Mouse (Mus musculus) midbrain, postnatal 0 days (tissue): Measurements from ENCODE around the gene Phlpp2. TPM values are rescaled to one million over a fixed set of nuclear protein-coding genes. Genes with fewer than 3 reads are reported as not detected.
A peak's percentile ranks its signal among the peaks of the same experiment; 100 is the strongest.

Source experiments
- ATAC-seq: fragments of 200-750 bp; cut with Nextera tagmentation; 2 replicates; pipeline ENCODE4 v1.8.0; 2017; ENCODE audit warnings: moderate number of reproducible peaks, mild to moderate bottlenecking, moderate TSS enrichment, moderate library complexity; ENCODE audit not compliant: low FRiP score
- DNase-seq: peaks from one replicate; pipeline ENCODE4 v3.0.0-alpha.2; 2015; ENCODE audit warnings: low spot score
- H3K27ac ChIP-seq: fragments of 300-500 bp; sonication (generic); 2 replicates; pipeline ENCODE4 v1.5.1; 2014; ENCODE audit warnings: low read depth, mild to moderate bottlenecking, low read length, mixed read lengths
- H3K27me3 ChIP-seq: fragments of 300-500 bp; sonication (generic); 2 replicates; pipeline ENCODE4 v1.6.1; 2014; ENCODE audit warnings: low read length, control low read depth, mixed read lengths; ENCODE audit not compliant: insufficient read depth
- H3K36me3 ChIP-seq: fragments of 300-500 bp; sonication (generic); 2 replicates; pipeline ENCODE4 v1.6.1; 2014; ENCODE audit warnings: low read length, control low read depth, mixed read lengths; ENCODE audit not compliant: insufficient read depth
- H3K4me1 ChIP-seq: fragments of 300-500 bp; sonication (generic); 2 replicates; pipeline ENCODE4 v1.6.1; 2014; ENCODE audit warnings: mild to moderate bottlenecking, control low read depth, antibody characterized with exemption, low read length, mixed read lengths; ENCODE audit not compliant: insufficient read depth
- H3K4me2 ChIP-seq: fragments of 300-500 bp; sonication (generic); 2 replicates; pipeline ENCODE4 v1.6.1; 2014; ENCODE audit warnings: low read depth, mild to moderate bottlenecking, low read length, mixed read lengths; ENCODE audit not compliant: poor library complexity, severe bottlenecking
- H3K4me3 ChIP-seq: fragments of 300-500 bp; sonication (generic); 2 replicates; pipeline ENCODE4 v1.5.1; 2014; ENCODE audit warnings: low read depth, mild to moderate bottlenecking, low read length, moderate library complexity
- H3K9ac ChIP-seq: fragments of 300-500 bp; sonication (generic); replicated peaks from 2 replicates; pipeline ENCODE4 v1.6.1; 2014; ENCODE audit warnings: mild to moderate bottlenecking, low read length, moderate library complexity, mixed read lengths; ENCODE audit not compliant: poor library complexity, severe bottlenecking
- H3K9me3 ChIP-seq: fragments of 300-500 bp; sonication (generic); 2 replicates; pipeline ENCODE4 v1.6.1; 2016; ENCODE audit warnings: low read length, control low read depth
- CTCF ChIP-seq: IDR thresholded peaks from 2 replicates; pipeline ENCODE4 v1.5.1; 2016; ENCODE audit warnings: antibody characterized with exemption, mild to moderate bottlenecking
- WGBS: fragments of 180-500 bp; shearing (Covaris S2); extraction: QIAGEN DNeasy Blood & Tissue Kit; methylation state at CpG from one replicate; pipeline ENCODE4 v1.1.7; 2014; 5-methylcytosine and 5-hydroxymethylcytosine counted together
- polyA plus RNA-seq: library from polyadenylated mRNA; unstranded; fragments of >200 nt; fragmentation: Nextera tagmentation; extraction: Ambion mirVana; gene quantifications from 2 replicates; pipeline ENCODE4 v1.2.1, GENCODE M21; 2015
- total RNA-seq: library from RNA; depleted of rRNA; stranded (reverse); fragments of >200 nt; gene quantifications from 2 replicates; pipeline ENCODE4 v1.2.3, GENCODE M21; 2014

Phlpp2 gene
- total and polyA plus RNA-seq, 2 experiments from 2014 or later: 4.7 to 11.6 TPM

DNA sequence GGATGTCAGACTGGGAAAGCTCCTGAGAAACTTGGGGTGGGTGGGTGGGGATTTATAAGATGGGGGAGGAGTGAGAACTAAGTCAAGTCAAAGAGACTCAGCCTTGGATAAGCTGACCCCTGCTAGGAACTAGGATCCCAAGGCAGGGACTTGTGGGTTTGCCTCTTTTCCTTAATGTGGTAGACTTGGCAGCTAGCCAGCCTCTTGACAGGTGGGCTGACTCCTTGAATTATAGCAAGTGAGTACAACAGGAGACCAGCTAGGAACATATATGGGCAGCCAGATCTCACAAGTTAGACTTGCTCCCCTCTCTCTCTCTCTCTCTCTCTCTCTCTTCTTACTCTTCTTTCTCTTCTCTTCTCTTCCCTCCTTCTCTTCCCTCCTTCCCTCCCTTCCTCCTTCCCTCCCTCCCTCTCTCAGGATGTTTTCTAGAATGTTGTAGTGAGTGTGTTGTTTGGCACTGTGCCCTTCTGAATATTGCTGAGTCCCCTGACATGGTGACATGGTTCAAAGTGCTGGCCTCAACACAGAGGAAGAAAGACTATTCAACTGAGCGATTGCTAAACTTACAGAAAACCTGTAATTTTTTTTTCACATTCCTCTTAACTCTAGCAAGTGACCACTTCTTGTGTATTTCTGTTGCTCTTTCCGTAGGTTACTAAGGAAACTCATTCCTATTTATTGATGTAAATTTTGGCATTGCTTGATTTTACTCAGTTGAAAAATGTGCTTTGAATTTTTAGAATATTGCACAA, 73.4 kb downstream of the Phlpp2 start:
- Histone ChIP-seq H3K4me1 (no peaks in the 10 kb centered on the region), H3K9me3 (no peaks in the 10 kb centered on the region), H3K9ac (no peak overlapping the region), H3K4me2 (no peak overlapping the region), H3K27me3 (no peaks in the 10 kb centered on the region), H3K4me3 (no peak overlapping the region), H3K27ac (no peak overlapping the region), H3K36me3 (peaks cover 41% of the 10 kb centered on the region)
- no peak for TF ChIP-seq CTCF
- ATAC-seq (no peak), DNase-seq (no peak)
- WGBS: 75% methylated on average over 2 of the region's 2 CpGs

- TF ChIP-seq CTCF: no peak
- no peak for ATAC-seq
- peaks cover 21% of the 10 kb centered on the region for H3K36me3 ChIP-seq
- no peaks in the 10 kb centered on the region for H3K27me3 ChIP-seq
- 57% methylated on average over 9 of the region's 9 CpGs for whole genome bisulfite sequencing
- H3K4me3 ChIP-seq: no peak overlapping the region
- H3K4me2 ChIP-seq: no peak overlapping the region
- no peaks in the 10 kb centered on the region for H3K4me1 ChIP-seq
- no peak overlapping the region for H3K27ac ChIP-seq
- H3K9ac ChIP-seq: no peak overlapping the region
- no peaks in the 10 kb centered on the region for H3K9me3 ChIP-seq
- DNase-seq: peak; percentile 33
These were observed 76.9 kb downstream of the Phlpp2 start for GRCm38 (mm10) chr8:109945153-109945632.

DNA sequence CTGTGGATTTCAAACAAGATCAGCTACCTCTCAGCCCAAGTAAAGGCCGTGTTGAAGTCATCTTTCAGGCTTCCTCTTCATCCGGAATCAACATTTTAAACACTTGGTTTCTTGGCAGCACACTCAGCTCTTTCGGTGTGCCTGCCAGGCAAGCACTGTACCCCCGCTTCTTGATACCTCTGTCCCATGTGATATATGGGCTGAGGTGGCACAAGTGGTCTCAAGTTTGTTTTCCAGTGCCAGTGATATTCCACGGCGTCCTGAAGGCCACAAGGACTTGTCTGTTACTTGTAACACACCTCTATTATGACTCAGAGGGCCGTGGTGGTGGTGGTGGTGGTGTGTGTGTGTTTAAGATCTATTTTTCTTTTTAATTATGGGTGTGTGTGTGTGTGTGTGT, 77.4 kb downstream of the Phlpp2 start:
- Histone ChIP-seq H3K27me3 (no peaks in the 10 kb centered on the region), H3K4me2 (no peak overlapping the region), H3K4me1 (no peaks in the 10 kb centered on the region), H3K9ac (no peak overlapping the region), H3K4me3 (no peak overlapping the region), H3K36me3 (peaks cover 16% of the 10 kb centered on the region), H3K27ac (no peak overlapping the region), H3K9me3 (no peaks in the 10 kb centered on the region)
- ATAC-seq (no peak), DNase-seq (no peak)
- TF ChIP-seq CTCF: no peak
- 87% methylated on average over 7 of the region's 7 CpGs for WGBS

DNA sequence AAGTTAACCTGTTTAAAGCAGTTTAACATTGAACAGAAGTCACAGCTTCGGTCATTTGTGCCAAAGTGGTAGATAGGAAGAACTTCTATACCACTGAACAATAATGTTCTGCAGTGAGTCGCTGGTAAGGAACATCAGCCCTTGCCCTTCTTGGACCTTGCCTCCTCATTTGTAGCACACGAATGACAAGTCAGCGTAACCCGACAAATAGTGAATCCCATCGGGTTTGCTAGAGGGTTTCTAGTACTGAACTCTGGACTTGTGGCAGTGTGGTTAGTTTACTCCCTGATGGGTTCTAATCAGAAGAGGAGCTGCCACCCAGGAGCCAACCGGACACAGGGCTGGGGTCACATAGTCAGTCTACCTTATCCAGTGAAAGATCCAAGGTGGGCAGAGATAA, 77.9 kb downstream of the Phlpp2 start:
- Histone ChIP-seq H3K9me3 (no peaks in the 10 kb centered on the region), H3K36me3 (peaks cover 12% of the 10 kb centered on the region; the same call in 1 of the 2 replicates), H3K4me3 (no peak overlapping the region), H3K27ac (no peak overlapping the region), H3K4me2 (no peak overlapping the region), H3K4me1 (peaks cover 2% of the 10 kb centered on the region; the same call in 1 of the 2 replicates), H3K9ac (no peak overlapping the region), H3K27me3 (no peaks in the 10 kb centered on the region)
- DNase-seq (no peak), ATAC-seq (no peak)
- no peak for TF ChIP-seq CTCF
- WGBS: 91% methylated on average over 7 of the region's 7 CpGs

- peak; percentile 63 for DNase-seq
- H3K9ac ChIP-seq: peak overlapping the region; percentile 63
- H3K27me3 ChIP-seq: no peaks in the 10 kb centered on the region
- H3K4me3 ChIP-seq: peak overlapping the region; percentile 40
- H3K4me1 ChIP-seq: peaks cover 2% of the 10 kb centered on the region
- H3K4me2 ChIP-seq: peak overlapping the region; percentile 64
- peak; percentile 84 for TF ChIP-seq CTCF
- 2% methylated on average over 26 of the region's 26 CpGs for WGBS
- H3K9me3 ChIP-seq: no peaks in the 10 kb centered on the region
- H3K27ac ChIP-seq: peak overlapping the region; percentile 79
- peak; percentile 69; the same call in 1 of the 2 replicates for ATAC-seq
- 0 out of 2 replicates have a peak, but pooled peaks cover 4% of the 10 kb centered on the region for H3K36me3 ChIP-seq
These were observed 79.3 kb downstream of the Phlpp2 start for GRCm38 (mm10) chr8:109947447-109948284.

- Histone ChIP-seq H3K9me3 (no peaks in the 10 kb centered on the region), H3K27ac (peak overlapping the region; percentile 79), H3K36me3 (0 out of 2 replicates have a peak, but pooled peaks cover 3% of the 10 kb centered on the region), H3K4me3 (peak overlapping the region; percentile 40), H3K4me2 (peak overlapping the region; percentile 64), H3K4me1 (peaks cover 2% of the 10 kb centered on the region), H3K27me3 (no peaks in the 10 kb centered on the region), H3K9ac (peak overlapping the region; percentile 63)
- TF ChIP-seq CTCF: no peak
- 7% methylated on average over 19 of the region's 19 CpGs for WGBS
- DNase-seq (no peak), ATAC-seq (peak; percentile 52; the same call in 1 of the 2 replicates)
These were observed 79.9 kb downstream of the Phlpp2 start for GRCm38 (mm10) chr8:109948285-109948564.
